Mouse (Mus musculus) fibroblast of lung, adult 2 months (primary cell): Measurements from ENCODE around the gene Mpeg1.

Experiments
- DNase-seq: peaks from one replicate; pipeline ENCODE4 v3.0.0-alpha.2; 2011; ENCODE audit warnings: low read depth

Mpeg1 gene

DNA sequence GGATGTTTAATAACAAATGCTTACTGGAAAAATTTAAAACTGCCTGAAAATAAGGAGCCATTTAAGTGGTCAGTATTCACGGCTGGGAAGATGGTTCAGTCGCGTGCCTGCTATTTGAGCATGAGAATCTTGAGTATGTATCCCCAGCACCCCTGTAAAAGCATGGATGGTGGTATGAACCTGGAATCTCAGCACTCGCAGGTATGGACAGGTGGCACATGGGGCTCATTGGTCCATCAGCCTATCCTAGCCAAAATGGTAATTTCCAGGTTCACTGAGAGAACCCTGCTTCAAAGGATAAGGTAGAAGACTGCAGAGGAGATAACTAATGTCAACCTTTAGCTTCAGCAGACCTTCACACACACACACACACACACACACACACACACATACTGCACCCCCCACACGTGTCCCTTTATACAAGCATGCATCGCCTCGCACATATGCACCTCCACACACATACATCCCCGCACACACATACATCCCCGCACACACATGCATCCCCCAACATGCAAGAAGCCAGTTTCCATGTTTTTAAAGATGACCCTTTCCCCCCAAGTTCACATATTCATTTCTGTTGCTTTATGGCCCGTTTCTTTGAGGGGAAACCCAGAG is 5.1 kb downstream of the Mpeg1 start:
- no peak for DNase-seq

DNA sequence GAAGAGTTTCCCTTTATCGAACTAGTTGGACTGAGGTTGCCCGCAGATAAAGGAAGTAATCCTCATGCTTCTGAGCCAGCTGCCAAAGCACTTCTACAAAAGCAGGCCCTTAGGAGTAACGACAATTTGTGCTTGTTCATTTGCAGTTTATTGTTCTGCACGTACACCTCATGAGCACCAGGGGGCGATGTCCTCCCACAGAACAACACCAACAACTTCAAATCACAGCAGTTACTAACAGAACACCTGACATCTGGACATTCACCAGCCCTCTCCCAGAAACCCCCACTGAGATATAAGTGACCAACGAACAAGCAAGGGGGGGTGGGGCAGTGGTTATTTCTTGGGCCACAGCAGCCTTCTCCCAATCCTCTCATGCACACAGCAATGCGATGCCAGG is 5.6 kb downstream of the Mpeg1 start:
- no peak for DNase-seq

GRCm38 (mm10) chr19:12467436-12467835 is 6.9 kb downstream of the Mpeg1 start:
- DNase-seq: no peak

DNA sequence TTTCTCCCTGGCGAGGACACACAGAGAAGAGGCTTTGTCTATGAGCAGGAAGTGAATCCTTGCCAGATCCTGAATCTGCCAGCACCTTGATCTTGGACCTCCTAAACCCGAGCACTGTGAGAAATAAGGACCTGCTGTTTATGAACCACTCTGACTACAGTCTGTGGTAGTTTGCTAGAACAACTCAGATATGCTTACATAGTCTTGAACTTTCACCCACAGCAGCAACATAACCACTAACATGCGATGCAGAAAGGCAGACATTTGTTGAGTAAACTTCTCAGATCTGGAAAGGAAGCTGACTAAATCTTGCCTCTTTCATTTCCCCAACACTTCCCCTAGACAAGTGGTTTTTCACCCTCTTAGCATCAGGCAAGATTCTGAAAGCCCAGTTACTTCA is 11.3 kb downstream of the Mpeg1 start:
- DNase-seq: no peak

GRCm38 (mm10) chr19:12472381-12472976 is 11.9 kb downstream of the Mpeg1 start:
- DNase-seq: no peak

DNA sequence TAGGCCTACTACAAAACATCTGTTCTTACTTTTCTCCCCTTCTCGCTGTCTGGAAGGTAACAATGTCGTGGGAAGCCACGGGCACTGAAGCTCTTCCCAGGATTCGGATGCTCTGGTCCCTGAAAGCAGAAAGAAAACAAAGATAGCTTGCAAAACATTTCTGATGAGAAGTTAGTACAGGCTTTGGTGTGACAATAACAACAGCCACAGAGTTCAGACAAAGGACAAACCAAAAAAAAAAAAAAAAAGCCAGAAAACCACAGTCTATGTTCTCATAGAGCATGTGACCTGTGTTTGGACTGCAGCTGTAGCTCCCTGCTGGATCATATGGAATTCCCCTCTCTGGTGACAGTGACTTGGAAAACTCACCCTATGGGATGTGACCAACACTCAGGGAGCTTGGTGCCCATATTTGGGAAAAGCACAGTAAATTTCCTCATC is 12.6 kb downstream of the Mpeg1 start:
- no peak for DNase-seq

DNA sequence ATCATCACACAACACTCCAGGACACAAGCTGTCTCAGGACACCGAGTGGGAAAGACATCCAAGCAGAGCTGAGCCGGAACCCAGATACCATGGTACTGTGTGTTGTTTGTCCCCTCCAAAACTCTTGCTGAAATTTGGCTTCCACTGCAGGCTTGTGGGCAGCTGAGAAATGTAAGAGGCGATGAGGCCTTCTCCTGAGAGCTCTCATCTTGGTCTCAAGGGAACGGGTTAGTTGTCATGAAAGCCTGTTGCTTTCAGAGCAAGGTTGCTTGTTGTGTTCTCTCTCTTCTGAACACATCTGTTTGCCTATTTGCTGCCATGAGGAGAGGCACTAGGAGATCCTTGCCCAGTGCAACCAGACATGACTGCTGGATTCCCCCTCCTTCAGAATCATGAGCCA is 13.4 kb downstream of the Mpeg1 start:
- no peak for DNase-seq

DNA sequence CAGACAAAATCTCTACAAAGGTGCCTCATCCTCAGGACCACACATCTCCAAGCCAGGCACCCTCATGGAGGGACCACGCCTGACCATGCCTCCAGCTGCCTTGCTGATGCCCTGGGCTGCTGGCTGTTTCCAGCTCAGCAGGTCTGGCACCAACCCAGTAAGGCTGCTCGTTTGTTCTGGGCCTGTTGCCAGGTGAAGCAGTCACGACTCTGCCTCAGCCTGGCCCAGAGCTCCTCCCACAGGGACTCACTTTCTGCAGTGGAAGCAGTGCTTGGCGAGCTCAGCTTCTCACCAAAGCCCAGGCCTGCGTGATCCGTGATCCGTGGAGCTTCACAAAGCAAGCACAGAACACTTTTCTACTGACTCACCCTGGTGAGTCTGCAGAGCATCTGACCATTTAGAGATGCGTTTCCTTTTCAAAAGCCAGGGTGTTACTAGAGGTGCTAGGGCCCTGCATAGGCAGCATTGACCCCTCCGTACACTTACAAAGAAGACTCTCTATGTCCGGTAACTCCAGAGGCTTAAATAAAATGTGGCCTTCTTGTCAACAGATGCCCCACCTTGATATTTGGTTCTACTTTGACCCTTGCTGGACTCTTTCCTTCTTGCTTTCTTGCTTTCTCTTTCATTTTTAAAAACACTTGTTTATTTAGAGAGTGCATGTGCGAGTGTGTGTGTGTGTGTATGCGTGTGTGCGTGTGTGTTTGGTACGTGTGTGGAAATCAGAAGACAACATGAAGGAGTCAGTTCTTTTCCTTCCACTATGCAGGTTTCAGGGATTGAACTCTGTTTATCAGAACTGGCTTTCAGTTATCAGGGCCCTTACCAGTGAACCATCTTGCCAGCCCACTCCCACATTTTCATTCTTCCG is 15.0 kb downstream of the Mpeg1 start:
- peak; percentile 98 for DNase-seq

DNA sequence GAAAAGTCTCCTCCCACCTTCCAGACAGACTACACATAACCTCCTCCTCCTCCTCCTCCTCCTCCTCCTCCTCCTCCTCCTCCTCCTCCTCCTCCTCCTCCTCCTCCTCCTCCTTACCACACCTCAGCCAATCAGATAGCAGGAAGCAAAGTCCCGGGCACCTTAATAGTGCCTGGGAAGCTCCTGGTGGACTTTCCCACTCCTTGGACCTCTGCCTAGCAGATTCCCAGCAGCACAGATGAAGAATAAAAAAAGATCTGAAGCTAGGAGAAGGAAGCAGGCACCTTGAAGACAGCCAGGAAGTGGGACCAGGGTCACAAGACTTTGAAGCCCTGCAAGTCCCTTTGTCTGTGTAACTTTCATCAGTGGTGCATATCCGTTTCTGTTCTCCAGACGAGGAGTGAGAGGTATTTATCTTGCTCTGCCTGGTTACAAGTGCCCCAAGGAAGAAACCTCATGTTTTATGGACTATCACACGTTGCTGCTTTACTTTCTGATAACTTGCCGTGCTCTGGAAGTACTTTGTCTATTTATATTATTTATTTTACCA is 16.2 kb downstream of the Mpeg1 start:
- no peak for DNase-seq

DNA sequence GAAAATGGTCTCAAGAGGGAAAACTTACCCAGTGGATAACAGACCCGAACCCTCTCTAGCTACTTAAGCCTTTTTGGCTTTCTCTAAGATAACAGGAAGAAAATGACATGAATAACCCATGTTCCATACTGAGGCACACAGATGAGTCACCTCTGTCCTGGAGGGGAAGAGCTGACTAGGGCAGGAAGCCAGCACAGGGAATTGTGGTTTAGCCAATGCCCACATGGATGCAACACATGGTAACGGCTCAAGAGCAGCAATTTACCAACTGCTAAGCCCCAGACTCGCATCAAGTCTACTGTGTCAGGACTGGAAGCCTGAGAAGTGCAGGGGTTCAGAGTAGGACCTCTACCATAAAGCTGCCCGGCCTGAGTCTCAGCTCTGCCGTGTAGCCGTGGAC is 17.8 kb downstream of the Mpeg1 start:
- no peak for DNase-seq

DNA sequence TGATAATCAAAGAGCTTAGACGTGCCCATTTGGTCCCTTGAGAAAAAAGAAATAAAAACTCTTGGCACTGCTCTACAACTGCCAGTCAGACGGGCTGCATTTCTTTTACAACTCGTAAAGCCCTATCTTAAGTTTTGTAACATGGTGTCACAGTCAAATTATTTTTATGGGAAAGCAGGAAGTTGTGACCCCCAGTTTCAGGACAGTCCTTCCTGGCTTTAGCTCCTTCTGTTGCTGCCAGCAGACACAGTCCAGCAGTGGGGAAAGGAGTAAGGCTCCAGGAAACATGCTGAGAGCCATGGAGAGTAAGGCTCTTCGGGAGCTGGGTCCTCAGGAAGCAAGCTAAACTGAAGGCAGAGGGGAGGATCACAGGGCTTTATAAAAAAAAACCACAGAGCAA is 23.2 kb downstream of the Mpeg1 start:
- DNase-seq: no peak

DNA sequence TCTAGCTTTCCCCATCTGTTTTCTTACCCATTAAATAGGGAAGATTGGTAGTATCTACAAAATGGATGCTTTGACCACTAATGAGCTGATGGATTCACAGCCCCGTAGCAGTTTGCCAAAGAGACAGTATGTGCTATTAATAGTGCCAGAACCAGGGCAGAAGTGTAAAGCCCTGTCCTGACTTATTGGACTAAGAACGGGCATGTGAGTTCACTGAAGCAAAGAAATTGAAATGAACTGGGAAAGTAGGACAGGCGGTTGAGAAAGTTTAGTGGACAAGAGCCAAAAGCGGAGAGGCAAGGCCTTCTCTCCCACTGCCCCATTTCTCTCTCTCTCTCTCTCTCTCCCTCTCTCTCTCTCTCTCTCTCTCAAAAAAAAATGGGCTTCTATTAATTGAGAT is 23.6 kb downstream of the Mpeg1 start:
- DNase-seq: no peak

DNA sequence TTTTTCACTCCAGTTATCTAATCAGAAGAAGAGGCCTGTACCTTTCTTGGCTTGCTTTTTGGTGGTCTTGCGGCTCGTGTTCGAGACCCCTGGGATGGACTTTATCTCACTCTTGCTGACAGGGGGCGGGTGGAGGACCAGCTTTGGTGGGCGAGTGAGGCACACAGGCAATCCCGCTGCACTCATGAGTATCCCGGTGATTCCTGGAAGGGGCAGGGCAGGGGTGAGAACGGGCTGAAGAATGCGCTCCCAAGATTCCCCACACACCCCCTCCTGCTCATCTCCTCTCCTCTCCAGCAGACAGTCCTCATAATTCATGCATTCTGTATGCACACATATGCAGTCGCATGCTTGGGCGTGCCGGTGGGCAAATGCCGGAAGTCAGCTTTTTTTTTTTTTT is 24.6 kb downstream of the Mpeg1 start:
- no peak for DNase-seq

- no peak for DNase-seq
These were observed 25.1 kb downstream of the Mpeg1 start for GRCm38 (mm10) chr19:12485631-12486030.

DNA sequence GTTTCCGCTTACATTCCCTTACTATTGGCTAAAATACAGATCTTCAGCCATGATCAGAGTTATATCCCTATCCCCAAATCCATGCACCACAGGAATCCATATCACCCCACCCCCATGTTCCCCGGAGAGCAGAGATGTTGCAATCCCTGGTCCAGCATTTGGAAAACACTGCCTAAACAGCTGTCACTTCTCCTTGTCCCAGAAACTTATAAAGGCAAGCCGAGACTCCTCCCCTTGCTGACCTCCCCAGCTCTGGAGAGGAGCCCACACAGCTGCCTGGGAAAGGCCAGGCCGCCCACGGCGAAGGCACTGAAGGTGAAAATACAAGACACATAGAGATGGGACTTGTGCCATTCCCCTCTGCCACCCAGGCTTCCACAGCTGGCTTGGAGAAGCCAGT is 26.3 kb downstream of the Mpeg1 start:
- peak; percentile 71 for DNase-seq

GRCm38 (mm10) chr19:12487511-12488204 is 27.1 kb downstream of the Mpeg1 start:
- DNase-seq: no peak

GRCm38 (mm10) chr19:12488205-12488966 is 27.8 kb downstream of the Mpeg1 start:
- no peak for DNase-seq

GRCm38 (mm10) chr19:12488969-12489674 is 28.5 kb downstream of the Mpeg1 start:
- no peak for DNase-seq

GRCm38 (mm10) chr19:12489675-12490570 is 29.3 kb downstream of the Mpeg1 start:
- DNase-seq: no peak

DNA sequence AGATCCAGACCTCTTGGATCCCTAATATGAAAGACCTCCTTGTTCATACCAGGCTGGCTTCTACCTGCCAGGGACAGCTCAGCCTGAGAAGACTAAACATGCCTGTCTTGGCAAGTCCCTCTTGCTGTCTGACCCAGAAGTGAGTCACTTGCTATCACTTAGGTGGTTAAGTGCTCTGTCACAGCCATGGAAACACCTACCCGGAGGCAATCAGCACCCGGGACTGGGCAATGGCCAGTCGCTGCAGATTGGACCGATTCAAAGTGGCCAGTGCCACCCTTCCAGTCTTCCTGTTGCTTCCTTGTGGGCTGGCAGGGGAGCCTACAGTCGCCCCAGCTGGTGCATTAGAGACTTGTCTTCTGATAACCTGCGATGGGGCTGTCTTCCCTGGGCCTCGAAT is 31.1 kb downstream of the Mpeg1 start:
- DNase-seq: no peak
